Mouse (Mus musculus): ENCODE measurements around the gene Anxa2. TPM values are rescaled to one million over a fixed set of nuclear protein-coding genes. Genes with fewer than 3 reads are reported as not detected.

The Anxa2 gene
- total and polyA plus RNA-seq, 2 experiments from 2014 or later: 69.6 to 108 TPM

GRCm38 (mm10) chr9:69435662-69436061 is 17.8 kb upstream of the Anxa2 start:
- Histone ChIP-seq H3K9ac (replicated peaks; ENCODE audit: low read length) (no peak overlapping the region), H3K4me2 (ENCODE audit: low read depth, low read length) (no peak overlapping the region), H3K9me3 (ENCODE audit: low read length) (no peaks in the 10 kb centered on the region), H3K4me1 (ENCODE audit: insufficient read depth, low read length) (0 out of 2 replicates have a peak, but pooled peaks cover 7% of the 10 kb centered on the region), H3K36me3 (ENCODE audit: insufficient read depth, low read length) (no peaks in the 10 kb centered on the region), H3K27me3 (ENCODE audit: insufficient read depth, low read length) (no peaks in the 10 kb centered on the region), H3K4me3 (ENCODE audit: low read length) (no peak overlapping the region), H3K27ac (no peak overlapping the region)
- no peak for TF ChIP-seq CTCF (IDR thresholded peaks at IDR 0.05; ENCODE audit: low read depth)
- no peak for DNase-seq (ENCODE audit: low spot score)
- no peak for ATAC-seq

GRCm38 (mm10) chr9:69439805-69440357 is 13.5 kb upstream of the Anxa2 start:
- Histone ChIP-seq H3K9me3 (ENCODE audit: low read length) (no peaks in the 10 kb centered on the region), H3K9ac (replicated peaks; ENCODE audit: low read length) (no peak overlapping the region), H3K4me3 (ENCODE audit: low read length) (no peak overlapping the region), H3K27ac (no peak overlapping the region), H3K36me3 (ENCODE audit: insufficient read depth, low read length) (no peaks in the 10 kb centered on the region), H3K4me2 (ENCODE audit: low read depth, low read length) (no peak overlapping the region), H3K27me3 (ENCODE audit: insufficient read depth, low read length) (no peaks in the 10 kb centered on the region), H3K4me1 (ENCODE audit: insufficient read depth, low read length) (no peaks in the 10 kb centered on the region)
- DNase-seq (ENCODE audit: low spot score) (no peak), ATAC-seq (no peak)
- 18% methylated on average over 7 of the region's 7 CpGs for WGBS
- TF ChIP-seq CTCF (IDR thresholded peaks at IDR 0.05; ENCODE audit: low read depth): no peak

- no peak for TF ChIP-seq CTCF (IDR thresholded peaks at IDR 0.05; ENCODE audit: low read depth)
- Histone ChIP-seq H3K27ac (no peak overlapping the region), H3K4me1 (ENCODE audit: insufficient read depth, low read length) (no peaks in the 10 kb centered on the region), H3K9ac (replicated peaks; ENCODE audit: low read length) (no peak overlapping the region), H3K4me2 (ENCODE audit: low read depth, low read length) (no peak overlapping the region), H3K27me3 (ENCODE audit: insufficient read depth, low read length) (no peaks in the 10 kb centered on the region), H3K36me3 (ENCODE audit: insufficient read depth, low read length) (no peaks in the 10 kb centered on the region), H3K9me3 (ENCODE audit: low read length) (no peaks in the 10 kb centered on the region), H3K4me3 (ENCODE audit: low read length) (no peak overlapping the region)
- DNase-seq (ENCODE audit: low spot score): no peak
- 77% methylated on average over 6 of the region's 6 CpGs for WGBS
- ATAC-seq: no peak
Measured at GRCm38 (mm10) chr9:69442471-69443038, 10.9 kb upstream of the Anxa2 start.

- Histone ChIP-seq H3K4me2 (ENCODE audit: low read depth, low read length) (no peak overlapping the region), H3K4me3 (ENCODE audit: low read length) (no peak overlapping the region), H3K9ac (replicated peaks; ENCODE audit: low read length) (no peak overlapping the region), H3K36me3 (ENCODE audit: insufficient read depth, low read length) (no peaks in the 10 kb centered on the region), H3K27ac (no peak overlapping the region), H3K27me3 (ENCODE audit: insufficient read depth, low read length) (no peaks in the 10 kb centered on the region), H3K9me3 (ENCODE audit: low read length) (no peaks in the 10 kb centered on the region), H3K4me1 (ENCODE audit: insufficient read depth, low read length) (no peaks in the 10 kb centered on the region)
- WGBS: 65% methylated on average over 3 of the region's 3 CpGs
- no peak for TF ChIP-seq CTCF (IDR thresholded peaks at IDR 0.05; ENCODE audit: low read depth)
- ATAC-seq: no peak
- no peak for DNase-seq (ENCODE audit: low spot score)
Measured at GRCm38 (mm10) chr9:69443203-69443602, 10.2 kb upstream of the Anxa2 start.

- DNase-seq (ENCODE audit: low spot score) (no peak), ATAC-seq (no peak)
- WGBS: 64% methylated on average over 3 of the region's 3 CpGs
- no peak for TF ChIP-seq CTCF (IDR thresholded peaks at IDR 0.05; ENCODE audit: low read depth)
- Histone ChIP-seq H3K9ac (replicated peaks; ENCODE audit: low read length) (no peak overlapping the region), H3K4me2 (ENCODE audit: low read depth, low read length) (no peak overlapping the region), H3K4me3 (ENCODE audit: low read length) (no peak overlapping the region), H3K9me3 (ENCODE audit: low read length) (no peaks in the 10 kb centered on the region), H3K27ac (no peak overlapping the region), H3K36me3 (ENCODE audit: insufficient read depth, low read length) (no peaks in the 10 kb centered on the region), H3K27me3 (ENCODE audit: insufficient read depth, low read length) (no peaks in the 10 kb centered on the region), H3K4me1 (ENCODE audit: insufficient read depth, low read length) (peaks cover 8% of the 10 kb centered on the region; the same call in 1 of the 2 replicates)
Measured at GRCm38 (mm10) chr9:69448801-69449200, 4.6 kb upstream of the Anxa2 start.

GRCm38 (mm10) chr9:69450636-69451035 is 2.8 kb upstream of the Anxa2 start:
- H3K9ac ChIP-seq (replicated peaks; ENCODE audit: low read length): no peak overlapping the region
- H3K4me2 ChIP-seq (ENCODE audit: low read depth, low read length): no peak overlapping the region
- no peak overlapping the region for H3K4me3 ChIP-seq (ENCODE audit: low read length)
- no peaks in the 10 kb centered on the region for H3K36me3 ChIP-seq (ENCODE audit: insufficient read depth, low read length)
- H3K27me3 ChIP-seq (ENCODE audit: insufficient read depth, low read length): no peaks in the 10 kb centered on the region
- DNase-seq (ENCODE audit: low spot score): no peak
- H3K27ac ChIP-seq: no peak overlapping the region
- WGBS: 63% methylated on average over 9 of the region's 9 CpGs
- no peak for TF ChIP-seq CTCF (IDR thresholded peaks at IDR 0.05; ENCODE audit: low read depth)
- no peak for ATAC-seq
- peaks cover 15% of the 10 kb centered on the region; the same call in 1 of the 2 replicates for H3K4me1 ChIP-seq (ENCODE audit: insufficient read depth, low read length)
- H3K9me3 ChIP-seq (ENCODE audit: low read length): no peaks in the 10 kb centered on the region

Data from hindbrain, postnatal 0 days (tissue).